Mouse (Mus musculus): ENCODE data around the gene Sftpd. TPM values are rescaled to one million over a fixed set of nuclear protein-coding genes. Genes with fewer than 3 reads are reported as not detected.

The Sftpd gene
- polyA plus RNA-seq (2012; rRNA removed), result 0.05 and 0.09 TPM in 2 replicates

DNA sequence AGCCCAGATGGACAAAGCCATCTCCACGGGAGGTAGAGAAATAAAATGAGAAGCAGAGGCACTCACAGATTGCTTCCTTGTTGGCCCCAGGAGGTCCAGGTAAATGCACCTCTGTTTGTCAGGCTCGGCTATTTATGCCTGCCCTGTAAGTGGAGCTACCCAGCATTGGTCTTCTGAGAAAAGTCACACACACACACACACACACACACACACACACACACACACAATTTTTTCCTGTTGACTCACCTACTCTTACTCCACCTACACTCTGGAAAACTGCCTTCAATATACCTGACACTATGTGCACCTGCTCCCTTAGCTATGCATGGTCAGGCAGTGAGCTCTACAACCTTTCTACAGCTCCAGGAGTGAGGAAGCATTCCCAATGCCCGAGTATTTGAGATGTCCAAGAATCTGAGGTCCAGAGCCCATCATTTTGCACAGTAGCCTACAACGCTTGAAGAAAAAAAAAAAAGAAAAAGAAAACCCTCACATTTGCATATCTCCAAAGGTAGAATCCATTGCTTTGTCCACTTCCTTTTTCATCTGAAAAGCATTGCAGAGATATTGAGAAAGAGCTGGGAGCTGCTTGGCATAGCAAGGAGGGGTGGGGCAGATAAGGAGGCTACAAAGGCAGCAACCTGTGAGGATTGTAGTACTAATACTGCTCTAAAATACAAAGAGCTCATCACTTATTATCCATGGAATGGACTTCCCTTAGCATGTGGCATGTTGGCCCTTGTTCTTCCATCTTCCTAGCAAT, at the start of gene Sftpd:
Gene Sftpd, minus strand, starts transcription at position 91 of the 763 bp plus-strand sequence.

GRCm38 (mm10) chr14:41151220-41151898, 33.6 kb downstream of the Sftpd start, which contains the start of gene Mbl1:
Gene Mbl1, plus strand, starts transcription at chr14:41151458.

GRCm38 (mm10) chr14:41131540-41131939, 53.4 kb downstream of the Sftpd start, which contains the start of gene Sftpa1:
Gene Sftpa1, plus strand, starts transcription at chr14:41131782.

Other genes with a start within 250 kb of the Sftpd start
- 22.8 and 28.0 TPM in 2 replicates for gene Tspan14, start 218.3 kb downstream of the Sftpd start, polyA plus RNA-seq (2012; rRNA removed)
- gene Fam213a, start 171.4 kb downstream of the Sftpd start, polyA plus RNA-seq (2012; rRNA removed), result 3.7 and 4.7 TPM in 2 replicates
- not detected in 2 replicates for gene Dydc2, start 115.9 kb downstream of the Sftpd start, polyA plus RNA-seq (2012; rRNA removed)
- not detected in 2 replicates for gene Dydc1, start 112.2 kb downstream of the Sftpd start, polyA plus RNA-seq (2012; rRNA removed)
- gene Mat1a, start 80.1 kb downstream of the Sftpd start, polyA plus RNA-seq (2012; rRNA removed), result 0.09 and 0.13 TPM in 2 replicates
- gene Sftpa1, start 53.4 kb downstream of the Sftpd start, polyA plus RNA-seq (2012; rRNA removed), result not detected in 2 replicates
- not detected in 2 replicates for gene Mbl1, start 33.7 kb downstream of the Sftpd start, polyA plus RNA-seq (2012; rRNA removed)
- gene Gm2832, start 93.7 kb upstream of the Sftpd start, polyA plus RNA-seq (2012; rRNA removed), result not detected in 2 replicates
- gene Gm5798, start 163.5 kb upstream of the Sftpd start, polyA plus RNA-seq (2012; rRNA removed), result not detected in 2 replicates
- not detected in 2 replicates for gene Gm7945, start 201.2 kb upstream of the Sftpd start, polyA plus RNA-seq (2012; rRNA removed)
- not detected in 2 replicates for gene Gm6482, start 223.1 kb upstream of the Sftpd start, polyA plus RNA-seq (2012; rRNA removed)

Measured in stomach, adult 2 months (tissue).